Mouse (Mus musculus) liver, embryonic 13.5 days (tissue): ENCODE measurements around the gene Gm2016. TPM values are rescaled to one million over a fixed set of nuclear protein-coding genes. Genes with fewer than 3 reads are reported as not detected.

Experiments
- polyA plus RNA-seq: library from polyadenylated mRNA; unstranded; fragments of >200 nt; fragmentation: Nextera tagmentation; extraction: Ambion mirVana; gene quantifications from 2 replicates; pipeline ENCODE4 v1.2.1, GENCODE M21; 2015

The Gm2016 gene
- polyA plus RNA-seq, 1 experiment from 2014 or later: not detected

Other genes with a start within 250 kb of the Gm2016 start
- gene Gm16381, start 229.5 kb upstream of the Gm2016 start, polyA plus RNA-seq: not detected in 2 replicates
- gene Gm21319, start 98.3 kb upstream of the Gm2016 start, polyA plus RNA-seq: not detected in 2 replicates
- not detected in 2 replicates for gene Gm21936, start 78.6 kb upstream of the Gm2016 start, polyA plus RNA-seq
- gene BB287469, start 57.5 kb upstream of the Gm2016 start, polyA plus RNA-seq: not detected in 2 replicates
- gene Gm2001, start 31.7 kb upstream of the Gm2016 start, polyA plus RNA-seq: not detected in 2 replicates
- not detected in 2 replicates for gene Gm2022, start 21.3 kb downstream of the Gm2016 start, polyA plus RNA-seq
- gene Gm2035, start 45.8 kb downstream of the Gm2016 start, polyA plus RNA-seq: not detected in 2 replicates
- gene Gm2042, start 80.0 kb downstream of the Gm2016 start, polyA plus RNA-seq: not detected in 2 replicates
- not detected in 2 replicates for gene Gm2075, start 137.8 kb downstream of the Gm2016 start, polyA plus RNA-seq
- gene Gm6803, start 144.7 kb downstream of the Gm2016 start, polyA plus RNA-seq: not detected in 2 replicates
- not detected in 2 replicates for gene Gm2056, start 152.9 kb downstream of the Gm2016 start, polyA plus RNA-seq
- gene Gm16368, start 209.6 kb downstream of the Gm2016 start, polyA plus RNA-seq: not detected in 2 replicates